Mouse (Mus musculus): ENCODE data around the gene Acsbg2.

Gene Acsbg2

GRCm38 (mm10) chr17:56871767-56872166, 2.5 kb downstream of the Acsbg2 start:
- no peak for DNase-seq (ENCODE audit: low spot score in 2 of 2)

- no peak for DNase-seq (ENCODE audit: low spot score in 2 of 2)
These were observed 3.8 kb downstream of the Acsbg2 start for GRCm38 (mm10) chr17:56870287-56870953.

GRCm38 (mm10) chr17:56869481-56869977, 4.7 kb downstream of the Acsbg2 start:
- no peak for DNase-seq (ENCODE audit: low spot score in 2 of 2)

GRCm38 (mm10) chr17:56866071-56866470, 8.2 kb downstream of the Acsbg2 start:
- DNase-seq (ENCODE audit: low spot score in 2 of 2) = no peak

DNA sequence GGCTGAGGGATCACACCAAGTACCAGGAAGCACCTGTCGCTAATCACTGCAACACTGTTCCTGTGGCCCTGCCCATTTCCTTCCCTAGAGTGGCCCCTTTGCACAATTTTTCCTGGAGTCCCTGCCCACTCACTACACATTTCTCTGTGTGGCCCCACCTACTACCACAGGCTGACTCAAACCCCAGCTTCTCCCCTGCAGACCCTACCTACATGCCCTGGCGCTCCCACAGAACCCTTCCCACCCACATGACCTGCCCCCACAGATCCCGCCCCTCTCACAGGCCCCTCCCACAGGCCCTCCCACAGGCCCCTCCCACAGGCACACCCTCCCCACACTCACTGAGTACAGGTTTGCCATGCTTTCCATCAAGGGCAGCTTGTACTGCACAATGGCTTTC, 13.1 kb downstream of the Acsbg2 start:
- no peak for DNase-seq (ENCODE audit: low spot score in 2 of 2)

GRCm38 (mm10) chr17:56858922-56859321, 15.3 kb downstream of the Acsbg2 start:
- no peak for DNase-seq (ENCODE audit: low spot score in 2 of 2)

GRCm38 (mm10) chr17:56858216-56858615, 16.0 kb downstream of the Acsbg2 start:
- DNase-seq (ENCODE audit: low spot score in 2 of 2) = peak; percentile 14 to 23

DNA sequence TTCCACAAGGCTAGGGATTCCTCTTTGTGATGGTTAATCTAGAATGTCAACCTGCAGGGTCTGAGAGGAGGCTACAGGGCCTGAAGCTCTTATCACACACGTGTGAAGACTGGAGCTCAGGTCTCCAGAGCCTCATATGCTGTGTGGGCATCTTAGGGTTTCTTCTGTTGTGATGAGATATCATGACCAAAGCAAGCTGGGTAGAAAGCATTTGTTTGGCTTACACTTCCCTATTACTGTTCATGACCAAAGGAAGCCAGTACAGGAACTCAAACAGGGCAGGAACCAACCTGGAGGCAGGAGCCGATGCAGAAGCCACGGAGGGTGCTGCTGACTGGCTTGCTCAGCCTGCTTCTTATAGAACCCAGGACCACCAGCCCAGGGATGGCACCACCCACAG, 18.8 kb downstream of the Acsbg2 start:
- no peak for DNase-seq (ENCODE audit: low spot score in 2 of 2)

DNA sequence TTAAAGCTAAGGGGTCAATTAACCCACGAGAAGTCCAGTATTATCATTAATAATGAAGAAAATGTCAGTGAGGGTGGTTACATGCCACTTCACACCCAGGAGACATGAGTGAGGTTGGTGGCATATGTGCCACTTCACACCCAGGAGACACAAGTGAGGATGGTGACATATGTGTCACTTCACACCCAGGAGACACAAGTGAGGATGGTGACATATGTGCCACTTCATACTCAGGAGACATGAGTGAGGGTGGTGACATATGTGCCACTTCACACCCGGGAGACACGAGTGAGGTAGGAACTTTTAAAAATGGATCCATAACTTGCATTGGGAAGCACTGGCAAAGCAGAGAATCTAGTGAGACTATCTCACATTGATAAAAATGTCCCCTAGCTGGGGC, 23.1 kb downstream of the Acsbg2 start:
- no peak for DNase-seq (ENCODE audit: low spot score in 2 of 2)

DNA sequence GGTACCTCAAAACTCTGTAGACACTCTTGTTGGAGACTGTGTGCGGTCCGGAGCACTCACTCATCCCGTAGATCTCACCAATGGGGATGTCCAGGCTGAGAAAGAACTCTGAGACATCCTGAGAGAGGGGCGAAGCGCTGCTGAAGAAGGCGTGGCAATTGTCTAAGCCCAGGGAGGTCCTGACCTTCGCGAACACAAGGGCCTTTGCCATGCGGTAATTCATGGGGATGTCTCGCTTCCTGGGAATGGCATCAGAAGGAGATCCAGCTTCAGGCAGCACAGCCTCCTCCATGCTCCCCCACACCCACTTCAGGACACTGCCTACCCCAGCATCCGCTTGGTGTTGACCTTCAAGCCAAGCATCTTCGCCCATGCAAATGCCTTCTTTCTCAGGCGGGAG, 24.5 kb downstream of the Acsbg2 start:
- no peak for DNase-seq (ENCODE audit: low spot score in 2 of 2)

DNA sequence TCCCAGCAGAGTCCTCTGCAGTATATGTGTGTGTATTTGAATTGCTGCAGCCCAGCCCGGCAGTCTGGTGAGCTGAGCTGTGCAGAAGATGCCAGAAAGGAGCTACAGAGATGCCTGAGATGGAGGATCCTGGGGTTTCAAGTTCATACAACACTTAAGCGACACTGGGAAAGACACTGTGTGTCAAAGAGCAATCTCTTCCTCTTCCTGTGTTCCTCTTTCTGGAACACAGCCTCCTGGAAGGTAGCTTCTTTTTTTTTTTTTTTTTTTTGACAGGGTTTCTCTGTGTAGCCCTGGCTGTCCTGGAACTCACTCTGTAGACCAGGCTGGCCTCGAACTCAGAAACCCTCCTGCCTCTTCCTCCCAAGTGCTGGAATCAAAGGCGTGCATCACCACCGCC, 25.5 kb downstream of the Acsbg2 start:
- no peak for DNase-seq (ENCODE audit: low spot score in 2 of 2)

- DNase-seq (ENCODE audit: low spot score in 2 of 2) = no peak
These were observed 30.6 kb downstream of the Acsbg2 start for GRCm38 (mm10) chr17:56843678-56844077.

DNA sequence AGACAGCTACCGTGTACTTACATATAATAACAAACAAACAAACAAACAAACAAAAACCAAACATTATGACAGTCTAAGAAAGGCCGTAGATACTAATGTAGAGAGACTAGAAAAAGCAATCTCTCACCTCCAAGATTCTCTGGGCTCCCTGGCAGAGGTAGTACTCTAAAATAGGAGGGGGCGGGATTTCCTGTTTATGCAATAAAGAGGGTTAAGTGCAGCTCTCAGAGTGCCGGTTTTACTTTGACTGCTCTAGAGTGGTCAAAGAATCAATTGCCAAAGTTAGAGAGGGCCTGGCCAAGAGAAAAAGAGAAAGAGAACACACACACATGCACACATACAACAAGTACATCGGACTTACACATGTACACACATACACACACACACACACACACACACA, 32.1 kb downstream of the Acsbg2 start:
- no peak for DNase-seq (ENCODE audit: low spot score in 2 of 2)

- DNase-seq (ENCODE audit: low spot score in 2 of 2) = no peak
These were observed 33.7 kb downstream of the Acsbg2 start for GRCm38 (mm10) chr17:56840524-56840923.

DNA sequence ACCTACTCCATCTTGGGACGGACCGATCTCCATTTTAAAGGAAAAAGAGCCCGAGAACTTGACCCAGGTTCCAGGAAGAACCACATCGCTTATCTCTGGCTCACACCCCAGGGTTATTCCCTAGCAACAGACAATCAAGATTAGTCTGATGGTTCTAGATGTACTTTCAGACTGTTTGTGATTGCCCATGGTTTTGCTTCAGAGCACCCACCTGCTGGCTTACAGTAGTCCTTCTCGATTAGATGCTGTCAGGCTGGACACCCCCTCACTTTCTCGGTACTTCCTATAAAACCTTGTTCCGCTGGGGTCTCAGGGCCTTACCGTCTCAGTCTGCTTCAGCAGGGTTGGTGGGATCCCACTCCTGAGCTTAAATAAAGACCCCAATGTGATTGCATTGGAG, 37.9 kb downstream of the Acsbg2 start:
- DNase-seq (ENCODE audit: low spot score in 2 of 2) = no peak

DNA sequence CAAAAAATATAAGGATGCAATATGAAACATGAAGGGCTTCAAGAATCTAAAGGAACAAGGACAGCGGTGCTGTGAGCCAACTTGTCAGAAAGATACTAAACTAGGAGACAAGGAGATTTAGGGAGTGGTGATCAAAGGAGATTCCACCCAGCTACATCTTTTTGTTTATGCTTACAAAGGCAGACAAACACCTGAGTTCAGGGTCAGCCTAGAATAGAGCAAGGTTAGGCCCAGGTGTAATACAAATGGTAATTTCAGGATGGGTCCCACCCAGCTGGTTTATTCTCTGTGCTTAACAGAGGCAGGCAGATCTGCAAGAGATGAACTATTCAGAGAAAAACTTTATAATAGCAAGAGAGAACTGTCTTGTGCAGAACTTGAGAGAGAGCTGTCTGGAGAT, 40.9 kb downstream of the Acsbg2 start:
- DNase-seq (ENCODE audit: low spot score in 2 of 2) = no peak

GRCm38 (mm10) chr17:56832918-56833317, 41.3 kb downstream of the Acsbg2 start:
- DNase-seq (ENCODE audit: low spot score in 2 of 2) = no peak

DNA sequence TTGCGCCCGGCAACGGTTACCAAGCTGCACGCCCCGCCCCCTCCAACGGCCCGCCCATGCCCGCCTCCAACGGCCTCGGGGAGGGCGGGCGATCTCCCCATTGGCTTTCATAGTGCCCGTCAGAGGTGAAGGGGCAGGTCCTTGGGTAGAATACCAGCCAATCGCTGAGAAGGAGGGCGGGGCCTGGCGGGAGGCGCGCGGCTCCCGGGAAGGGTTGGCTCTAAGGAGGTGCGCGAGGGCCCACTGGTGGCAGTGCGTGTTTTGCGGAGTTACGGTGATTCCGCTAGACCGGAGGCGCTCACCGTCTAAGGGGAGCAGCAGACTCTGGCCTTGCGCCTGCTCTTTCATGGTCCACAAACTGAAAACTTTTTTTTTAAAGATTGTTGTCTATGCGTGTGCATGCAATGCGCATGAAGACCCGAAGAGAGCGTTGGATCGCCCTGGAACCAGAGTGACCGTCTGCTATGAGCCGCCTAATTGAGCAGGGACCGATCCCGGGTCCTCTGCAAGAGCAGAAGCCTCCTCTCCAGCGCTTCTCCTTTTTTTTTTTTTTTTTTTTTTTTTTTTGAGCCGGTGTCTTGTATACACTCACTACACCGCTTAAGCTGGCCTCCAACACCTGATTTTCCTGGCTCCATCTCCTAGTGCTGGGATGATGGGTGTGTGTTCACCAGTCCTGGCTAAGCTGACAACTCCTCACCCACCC, 43.0 kb downstream of the Acsbg2 start:
- DNase-seq (ENCODE audit: low spot score in 2 of 2) = peak; percentile 94

GRCm38 (mm10) chr17:56830411-56831110, 43.7 kb downstream of the Acsbg2 start, which contains the start of gene Rfx2:
Gene Rfx2 (minus strand): TSS chr17:56831013.
- no peak for DNase-seq (ENCODE audit: low spot score in 2 of 2)

GRCm38 (mm10) chr17:56829795-56830194, 44.5 kb downstream of the Acsbg2 start:
- no peak for DNase-seq (ENCODE audit: low spot score in 2 of 2)

DNA sequence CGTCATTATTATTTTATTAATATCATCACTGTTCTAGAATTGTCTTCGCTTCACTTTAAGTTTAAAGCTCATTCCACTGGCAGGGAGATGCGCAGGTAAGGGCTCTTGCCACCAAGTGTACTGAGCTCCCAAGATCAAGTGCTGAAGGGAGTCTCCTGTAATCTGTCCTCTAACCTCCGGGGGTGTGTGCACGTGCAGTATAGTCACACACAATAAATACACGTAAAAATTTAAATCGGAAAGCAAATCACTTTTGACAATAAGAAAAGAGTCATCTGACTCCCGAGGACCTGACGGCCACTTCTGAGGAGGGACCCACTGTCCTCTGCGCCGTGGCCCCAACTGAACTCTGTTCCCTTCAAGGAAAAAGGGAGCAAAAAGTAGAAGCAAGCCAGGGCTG, 45.1 kb downstream of the Acsbg2 start:
- DNase-seq (ENCODE audit: low spot score in 2 of 2) = no peak

DNA sequence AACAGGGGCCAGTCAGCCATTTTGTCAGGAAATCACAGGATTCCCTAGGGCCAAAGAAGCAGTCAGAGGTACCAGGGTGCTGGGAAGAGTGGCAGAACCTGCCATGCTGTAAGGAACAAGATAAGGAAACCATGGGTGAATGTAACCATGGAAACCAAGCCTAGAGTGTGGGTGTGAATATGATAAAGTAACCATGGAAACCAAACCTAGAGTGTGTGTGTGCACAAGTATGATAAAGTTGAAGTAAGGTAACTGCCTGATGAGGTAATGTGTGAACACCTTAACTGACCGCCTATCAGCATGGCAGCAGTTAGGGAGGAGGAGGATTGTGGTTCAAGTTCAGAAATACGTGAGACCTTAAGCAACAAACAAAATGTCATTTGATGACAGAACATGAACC, 47.5 kb downstream of the Acsbg2 start:
- no peak for DNase-seq (ENCODE audit: low spot score in 2 of 2)

DNA sequence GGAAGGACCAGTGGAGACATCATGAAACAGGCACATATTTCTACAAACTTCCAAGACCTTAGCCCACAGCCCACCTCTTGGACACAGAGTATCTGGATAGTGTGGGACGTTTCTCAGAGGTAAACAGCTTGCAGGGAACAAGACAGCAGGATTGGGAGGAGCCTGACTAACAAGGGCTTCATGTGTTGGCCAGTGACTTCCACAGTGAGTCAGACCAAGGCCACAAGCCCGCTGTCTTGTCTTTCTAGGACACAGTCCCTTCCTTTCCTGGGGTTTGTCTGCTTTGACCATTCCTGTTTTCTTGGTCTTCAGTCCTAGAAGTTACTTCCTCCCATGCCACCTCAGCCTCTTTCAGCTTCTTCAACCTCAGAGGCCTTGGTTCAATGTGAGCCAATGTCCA, 50.9 kb downstream of the Acsbg2 start:
- DNase-seq (ENCODE audit: low spot score in 2 of 2) = no peak

All from frontal cortex, postnatal 25 days (tissue).